Mouse (Mus musculus): ENCODE results near the gene Spin2f. TPM values are rescaled to one million over a fixed set of nuclear protein-coding genes. Genes with fewer than 3 reads are reported as not detected.
"Not testable (repeated sequence)": the region's sequence is repeated elsewhere in the genome, so short reads cannot be mapped to it uniquely, and the experiment has no call there.

Spin2f gene
- not detected for polyA plus RNA-seq (2012; fragmentation: generic; extraction: Trizol)
- long read RNA-seq, experiment 1, result 0 reads
- long read RNA-seq, experiment 2, result 0 reads

- H3ac ChIP-seq (ENCODE audit: control insufficient read depth, insufficient read length, low read depth); H3K79me2 ChIP-seq (ENCODE audit: control insufficient read depth, insufficient read depth); H3K36me3 ChIP-seq (ENCODE audit: control insufficient read depth, insufficient read depth); H3K27me3 ChIP-seq (ENCODE audit: control insufficient read depth, insufficient read depth, insufficient read length); H3K79me3 ChIP-seq (ENCODE audit: low read depth); H3K4me3 ChIP-seq (ENCODE audit: insufficient read depth, poor library complexity, severe bottlenecking): not testable (repeated sequence)
Measured at GRCm38 (mm10) chrX:31253594-31253993, at the start of gene Spin2f. Gene Spin2f (plus strand): TSS chrX:31253894.

GRCm38 (mm10) chrX:31212136-31212535, 41.6 kb upstream of the Spin2f start:
- not testable (repeated sequence) for H3K4me3 ChIP-seq (ENCODE audit: insufficient read depth, poor library complexity, severe bottlenecking)

GRCm38 (mm10) chrX:31223536-31223935, 30.2 kb upstream of the Spin2f start:
- H3K4me3 ChIP-seq (ENCODE audit: insufficient read depth, poor library complexity, severe bottlenecking); H3K27me3 ChIP-seq (ENCODE audit: control insufficient read depth, insufficient read depth, insufficient read length): not testable (repeated sequence)

More at GRCm38 (mm10) chrX:31212136-31212535, 41.6 kb upstream of the Spin2f start:
- H3K36me3 ChIP-seq (ENCODE audit: control insufficient read depth, insufficient read depth); H3ac ChIP-seq (ENCODE audit: control insufficient read depth, insufficient read length, low read depth); H3K79me2 ChIP-seq (ENCODE audit: control insufficient read depth, insufficient read depth); H3K27me3 ChIP-seq (ENCODE audit: control insufficient read depth, insufficient read depth, insufficient read length); H3K79me3 ChIP-seq (ENCODE audit: low read depth): not testable (repeated sequence)

GRCm38 (mm10) chrX:31235088-31235487, 18.6 kb upstream of the Spin2f start:
- H3K36me3 ChIP-seq (ENCODE audit: control insufficient read depth, insufficient read depth); H3ac ChIP-seq (ENCODE audit: control insufficient read depth, insufficient read length, low read depth); H3K79me2 ChIP-seq (ENCODE audit: control insufficient read depth, insufficient read depth); H3K79me3 ChIP-seq (ENCODE audit: low read depth); H3K4me3 ChIP-seq (ENCODE audit: insufficient read depth, poor library complexity, severe bottlenecking); H3K27me3 ChIP-seq (ENCODE audit: control insufficient read depth, insufficient read depth, insufficient read length): not testable (repeated sequence)

More at GRCm38 (mm10) chrX:31223536-31223935, 30.2 kb upstream of the Spin2f start:
- H3K79me2 ChIP-seq (ENCODE audit: control insufficient read depth, insufficient read depth); H3ac ChIP-seq (ENCODE audit: control insufficient read depth, insufficient read length, low read depth); H3K36me3 ChIP-seq (ENCODE audit: control insufficient read depth, insufficient read depth); H3K79me3 ChIP-seq (ENCODE audit: low read depth): not testable (repeated sequence)

- H3K79me3 ChIP-seq (ENCODE audit: low read depth); H3K79me2 ChIP-seq (ENCODE audit: control insufficient read depth, insufficient read depth); H3ac ChIP-seq (ENCODE audit: control insufficient read depth, insufficient read length, low read depth); H3K27me3 ChIP-seq (ENCODE audit: control insufficient read depth, insufficient read depth, insufficient read length); H3K36me3 ChIP-seq (ENCODE audit: control insufficient read depth, insufficient read depth); H3K4me3 ChIP-seq (ENCODE audit: insufficient read depth, poor library complexity, severe bottlenecking): not testable (repeated sequence)
Measured at GRCm38 (mm10) chrX:31241754-31242153, 11.9 kb upstream of the Spin2f start.

Other genes starting within 250 kb of the Spin2f start
- not detected for gene Btbd35f29, start 136.2 kb upstream of the Spin2f start, polyA plus RNA-seq (2012; fragmentation: generic; extraction: Trizol)
- not detected for gene Btbd35f26, start 82.6 kb downstream of the Spin2f start, polyA plus RNA-seq (2012; fragmentation: generic; extraction: Trizol)
- not detected for gene Btbd35f19, start 130.0 kb downstream of the Spin2f start, polyA plus RNA-seq (2012; fragmentation: generic; extraction: Trizol)